Comparison of ENCODE assay signal across 8 mouse cellular contexts in genomic region chr1:184851741-184852618, GRCm38 (mm10). TPM values are rescaled to one million over a fixed set of nuclear protein-coding genes. Genes with fewer than 3 reads are reported as not detected.
A peak's percentile ranks its signal among the peaks of the same experiment; 100 is the strongest.
DNase-seq lines count a peak whose midpoint lies in the region; ATAC-seq lines count a peak whose summit lies in the region.

No protein-coding gene starts in this region.

- H3K4me2 ChIP-seq in hindbrain, embryonic 13.5 days: peak overlapping the region; percentile 46

- 21% methylated on average over 31 of the region's 31 CpGs for whole genome bisulfite sequencing in hindbrain, embryonic 13.5 days

- H3K9me3 ChIP-seq in hindbrain, embryonic 13.5 days: no peaks in the 10 kb centered on the region

- H3K4me1 ChIP-seq in hindbrain, embryonic 13.5 days (replicated peaks): peaks cover 14% of the 10 kb centered on the region

- H3K27ac ChIP-seq in hindbrain, embryonic 13.5 days: peak overlapping the region; percentile 61; the same call in 1 of the 2 replicates

- no peaks in the 10 kb centered on the region for H3K36me3 ChIP-seq in hindbrain, embryonic 13.5 days

- peak; percentile 95 for ATAC-seq in hindbrain, embryonic 13.5 days (ENCODE audit: low FRiP score)

- peak; percentile 55 for DNase-seq in T-cell, adult 2 months (ENCODE audit: low spot score)
- DNase-seq in cerebellum, postnatal 14 days: peak; percentile 84 to 85
- peak; percentile 55 to 74 for DNase-seq in frontal cortex, postnatal 14 days (ENCODE audit: low spot score in 2 of 2)
- peak; percentile 67 to 86 for DNase-seq in layer of hippocampus, postnatal 14 days (ENCODE audit: low spot score in 2 of 2)
- peak; percentile 86 for DNase-seq in lung, postnatal 14 days
- DNase-seq in retina, embryonic 14.5 days (ENCODE audit: low spot score): peak; percentile 87
- peak; percentile 51 to 52 for DNase-seq in thymus, postnatal 36 days

- H3K27me3 ChIP-seq in hindbrain, embryonic 13.5 days: peaks cover 37% of the 10 kb centered on the region

- 0 out of 2 replicates have a peak overlapping the region, but pooled peaks have one; percentile 30 for H3K9ac ChIP-seq in hindbrain, embryonic 13.5 days

- H3K4me3 ChIP-seq in hindbrain, embryonic 13.5 days: peak overlapping the region; percentile 14; the same call in 1 of the 2 replicates

RNA-seq across cellular contexts. Expression of gene Marc2, which starts 5.7 kb away (rescaled TPM):
- 110 and 119 TPM in 2 replicates for polyA plus RNA-seq in hindbrain, embryonic 13.5 days (2015; fragmentation: Nextera tagmentation; extraction: Ambion mirVana)
- total RNA-seq in layer of hippocampus, postnatal 14 days (2021): 10 to 100 TPM; 93.0 to 97.6 TPM

RNA-seq across cellular contexts. Expression of gene C130074G19Rik, which starts 31.0 kb away (rescaled TPM):
- 1.1 and 1.2 TPM in 2 replicates for polyA plus RNA-seq in hindbrain, embryonic 13.5 days (2015; fragmentation: Nextera tagmentation; extraction: Ambion mirVana)
- 10 to 100 TPM in 1 of 2 experiments, 1 to 10 TPM in 1; 9.3 to 12.1 TPM for total RNA-seq in layer of hippocampus, postnatal 14 days (2021)

RNA-seq across cellular contexts. Expression of gene Marc1, which starts 40.9 kb away (rescaled TPM):
- 0.09 and 0.17 TPM in 2 replicates for polyA plus RNA-seq in hindbrain, embryonic 13.5 days (2015; fragmentation: Nextera tagmentation; extraction: Ambion mirVana)
- total RNA-seq in layer of hippocampus, postnatal 14 days (2021): under 1 TPM in 1 of 2 experiments, not detected in 1; 0.35 TPM

Comparison
In these comparisons a context has a peak if more than half of its experiments do, and no peak if none do; other contexts are left out.
1. Peak in every context shown above with its lines: DNase-seq, ATAC-seq, H3K4me3 ChIP-seq and H3K27ac ChIP-seq.